Mouse (Mus musculus) ES-Bruce4 (cell line): ENCODE data around the gene Dpy19l3.

Experiments
- CTCF ChIP-seq: IDR thresholded peaks from one replicate; pipeline ENCODE4 v1.8.1; 2011; ENCODE audit warnings: low read depth, low read length
- EP300 ChIP-seq: IDR thresholded peaks from 2 replicates; pipeline ENCODE4 v1.6.1; 2011; ENCODE audit warnings: low read depth, low read length; ENCODE audit not compliant: insufficient read depth
- POLR2A ChIP-seq: IDR thresholded peaks from one replicate; pipeline ENCODE4 v1.8.1; 2011; ENCODE audit warnings: low read length; ENCODE audit not compliant: insufficient read depth

DNA sequence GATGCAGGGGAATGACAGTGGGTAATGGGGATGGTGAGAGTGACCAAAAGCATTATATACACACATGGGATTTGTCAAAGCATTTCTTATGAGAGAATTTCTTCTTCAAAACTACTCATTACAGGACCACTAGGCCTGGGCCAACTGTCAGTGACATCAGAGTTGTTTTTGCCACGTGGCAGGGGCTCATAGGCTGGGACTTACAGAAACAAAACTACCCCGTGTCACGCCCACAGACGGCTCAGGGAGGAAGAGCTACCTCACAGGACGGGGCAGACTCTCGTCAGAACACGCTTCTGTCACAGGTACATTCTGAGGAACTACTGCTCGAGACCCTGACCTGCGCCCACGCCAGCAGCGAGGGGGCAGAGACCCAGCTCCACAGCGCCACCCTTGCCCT is 25.9 kb downstream of the Dpy19l3 start:
- TF ChIP-seq CTCF, result no peak
- no peak for TF ChIP-seq EP300
- no peak for TF ChIP-seq POLR2A
